Mouse (Mus musculus) forebrain, embryonic 15.5 days (tissue): ENCODE measurements around the gene Atp5g1. TPM values are rescaled to one million over a fixed set of nuclear protein-coding genes. Genes with fewer than 3 reads are reported as not detected.

Experiments
- ATAC-seq: fragments of 200-750 bp; cut with Nextera tagmentation; replicated peaks from 2 replicates; pipeline ENCODE4 v1.8.0; 2017; ENCODE audit warnings: mild to moderate bottlenecking, moderate TSS enrichment, moderate library complexity
- H3K27ac ChIP-seq: fragments of 300-500 bp; sonication (generic); replicated peaks from 2 replicates; pipeline ENCODE4 v1.5.1; 2015; ENCODE audit warnings: mild to moderate bottlenecking, inconsistent platforms
- H3K27me3 ChIP-seq: fragments of 300-500 bp; sonication (generic); 2 replicates; pipeline ENCODE4 v1.6.1; 2015; ENCODE audit warnings: inconsistent platforms
- H3K36me3 ChIP-seq: fragments of 300-500 bp; sonication (generic); 2 replicates; pipeline ENCODE4 v1.6.1; 2015; ENCODE audit warnings: mild to moderate bottlenecking, inconsistent platforms
- H3K4me1 ChIP-seq: fragments of 300-500 bp; sonication (generic); 2 replicates; pipeline ENCODE4 v1.6.1; 2015; ENCODE audit warnings: inconsistent platforms
- H3K4me2 ChIP-seq: fragments of 300-500 bp; sonication (generic); replicated peaks from 2 replicates; pipeline ENCODE4 v1.6.1; 2015; ENCODE audit warnings: mild to moderate bottlenecking, inconsistent platforms
- H3K4me3 ChIP-seq: fragments of 300-500 bp; sonication (generic); 2 replicates; pipeline ENCODE4 v1.5.1; 2015; ENCODE audit warnings: mild to moderate bottlenecking, inconsistent platforms
- H3K9ac ChIP-seq: fragments of 300-500 bp; sonication (generic); replicated peaks from 2 replicates; pipeline ENCODE4 v1.6.1; 2015; ENCODE audit warnings: mild to moderate bottlenecking, inconsistent platforms
- H3K9me3 ChIP-seq: fragments of 300-500 bp; sonication (generic); 2 replicates; pipeline ENCODE4 v1.6.1; 2016; ENCODE audit warnings: inconsistent platforms
- WGBS: fragments of 180-500 bp; shearing (Covaris S2); methylation state at CpG from one replicate; pipeline ENCODE4 v1.1.7; 2015; ENCODE audit warnings: mixed read lengths; 5-methylcytosine and 5-hydroxymethylcytosine counted together
- polyA plus RNA-seq: library from polyadenylated mRNA; unstranded; fragments of >200 nt; fragmentation: Nextera tagmentation; extraction: Ambion mirVana; gene quantifications from 2 replicates; pipeline ENCODE4 v1.2.1, GENCODE M21; 2015

Gene Atp5g1
- polyA plus RNA-seq, 1 experiment from 2014 or later: 409 TPM

- no peak for ATAC-seq
- Histone ChIP-seq H3K4me3 (no peak overlapping the region), H3K9me3 (no peaks in the 10 kb centered on the region), H3K9ac (no peak overlapping the region), H3K4me1 (no peaks in the 10 kb centered on the region), H3K36me3 (no peaks in the 10 kb centered on the region), H3K4me2 (no peak overlapping the region), H3K27me3 (0 out of 2 replicates have a peak, but pooled peaks cover 4% of the 10 kb centered on the region), H3K27ac (no peak overlapping the region)
- 43% methylated on average over 7 of the region's 7 CpGs for WGBS
These were observed 17.3 kb upstream of the Atp5g1 start for GRCm38 (mm10) chr11:96092674-96093291.

- Histone ChIP-seq H3K27ac (no peak overlapping the region), H3K4me1 (no peaks in the 10 kb centered on the region), H3K27me3 (0 out of 2 replicates have a peak, but pooled peaks cover 4% of the 10 kb centered on the region), H3K4me3 (no peak overlapping the region), H3K36me3 (no peaks in the 10 kb centered on the region), H3K9ac (no peak overlapping the region), H3K4me2 (no peak overlapping the region), H3K9me3 (no peaks in the 10 kb centered on the region)
- ATAC-seq: no peak
- WGBS: 70% methylated on average over 2 of the region's 2 CpGs
These were observed 15.6 kb upstream of the Atp5g1 start for GRCm38 (mm10) chr11:96091073-96091472.

GRCm38 (mm10) chr11:96087981-96088380 lies 12.5 kb upstream of the Atp5g1 start:
- WGBS: 90% methylated on average over 6 of the region's 6 CpGs
- Histone ChIP-seq H3K36me3 (no peaks in the 10 kb centered on the region), H3K9ac (no peak overlapping the region), H3K4me3 (no peak overlapping the region), H3K4me1 (no peaks in the 10 kb centered on the region), H3K4me2 (no peak overlapping the region), H3K9me3 (no peaks in the 10 kb centered on the region), H3K27ac (no peak overlapping the region), H3K27me3 (0 out of 2 replicates have a peak, but pooled peaks cover 3% of the 10 kb centered on the region)
- no peak for ATAC-seq

- WGBS: 75% methylated on average over 3 of the region's 3 CpGs
- Histone ChIP-seq H3K27me3 (no peaks in the 10 kb centered on the region), H3K36me3 (no peaks in the 10 kb centered on the region), H3K27ac (no peak overlapping the region), H3K4me2 (no peak overlapping the region), H3K4me1 (no peaks in the 10 kb centered on the region), H3K4me3 (no peak overlapping the region), H3K9ac (no peak overlapping the region), H3K9me3 (no peaks in the 10 kb centered on the region)
- ATAC-seq: no peak
These were observed 7.2 kb upstream of the Atp5g1 start for GRCm38 (mm10) chr11:96082682-96083081.

GRCm38 (mm10) chr11:96080736-96081135 lies 5.3 kb upstream of the Atp5g1 start:
- H3K4me1 ChIP-seq: peaks cover 4% of the 10 kb centered on the region; the same call in 1 of the 2 replicates
- no peak overlapping the region for H3K27ac ChIP-seq
- no peaks in the 10 kb centered on the region for H3K36me3 ChIP-seq
- 79% methylated on average over 5 of the region's 5 CpGs for WGBS
- H3K4me3 ChIP-seq: no peak overlapping the region
- no peaks in the 10 kb centered on the region for H3K9me3 ChIP-seq
- ATAC-seq: no peak
- H3K4me2 ChIP-seq: no peak overlapping the region
- no peaks in the 10 kb centered on the region for H3K27me3 ChIP-seq
- no peak overlapping the region for H3K9ac ChIP-seq

GRCm38 (mm10) chr11:96076221-96077105 lies 993 bp upstream of the Atp5g1 start:
- H3K27ac ChIP-seq: peak overlapping the region; percentile 87
- no peaks in the 10 kb centered on the region for H3K27me3 ChIP-seq
- H3K4me1 ChIP-seq: peaks cover 21% of the 10 kb centered on the region
- 68% methylated on average over 13 of the region's 13 CpGs for WGBS
- H3K9me3 ChIP-seq: no peaks in the 10 kb centered on the region
- H3K36me3 ChIP-seq: peaks cover 6% of the 10 kb centered on the region
- H3K4me3 ChIP-seq: peak overlapping the region; percentile 68
- no peak for ATAC-seq
- H3K4me2 ChIP-seq: peak overlapping the region; percentile 49
- H3K9ac ChIP-seq: peak overlapping the region; percentile 39

- Histone ChIP-seq H3K27ac (peak overlapping the region; percentile 67), H3K4me1 (peaks cover 21% of the 10 kb centered on the region), H3K36me3 (peaks cover 18% of the 10 kb centered on the region), H3K9ac (peak overlapping the region; percentile 68), H3K4me2 (peak overlapping the region; percentile 68), H3K9me3 (no peaks in the 10 kb centered on the region), H3K27me3 (no peaks in the 10 kb centered on the region), H3K4me3 (peak overlapping the region; percentile 68)
- ATAC-seq: no peak
- WGBS: 0% methylated on average over 15 of the region's 15 CpGs
These were observed 327 bp downstream of the Atp5g1 start for GRCm38 (mm10) chr11:96075177-96075508.

- Histone ChIP-seq H3K27ac (no peak overlapping the region), H3K9ac (peak overlapping the region; percentile 68), H3K27me3 (no peaks in the 10 kb centered on the region), H3K4me2 (peak overlapping the region; percentile 68), H3K36me3 (peaks cover 18% of the 10 kb centered on the region), H3K4me3 (peak overlapping the region; percentile 68), H3K4me1 (peaks cover 21% of the 10 kb centered on the region), H3K9me3 (no peaks in the 10 kb centered on the region)
- 26% methylated on average over 17 of the region's 17 CpGs for WGBS
- no peak for ATAC-seq
These were observed 906 bp downstream of the Atp5g1 start for GRCm38 (mm10) chr11:96074351-96075176.

GRCm38 (mm10) chr11:96073295-96073993 lies 2.0 kb downstream of the Atp5g1 start:
- H3K36me3 ChIP-seq: peaks cover 18% of the 10 kb centered on the region
- no peak for ATAC-seq
- H3K4me1 ChIP-seq: peaks cover 21% of the 10 kb centered on the region
- no peaks in the 10 kb centered on the region for H3K9me3 ChIP-seq
- H3K4me3 ChIP-seq: no peak overlapping the region
- 92% methylated on average over 9 of the region's 9 CpGs for WGBS
- no peak overlapping the region for H3K27ac ChIP-seq
- no peaks in the 10 kb centered on the region for H3K27me3 ChIP-seq
- 0 out of 2 replicates have a peak overlapping the region, but pooled peaks have one; percentile 68 for H3K9ac ChIP-seq
- H3K4me2 ChIP-seq: no peak overlapping the region

GRCm38 (mm10) chr11:96071013-96071412 lies 4.5 kb downstream of the Atp5g1 start:
- WGBS: 92% methylated on average over 1 of the region's 1 CpGs
- H3K27ac ChIP-seq: no peak overlapping the region
- H3K9me3 ChIP-seq: no peaks in the 10 kb centered on the region
- peaks cover 17% of the 10 kb centered on the region for H3K4me1 ChIP-seq
- peaks cover 18% of the 10 kb centered on the region for H3K36me3 ChIP-seq
- no peaks in the 10 kb centered on the region for H3K27me3 ChIP-seq
- H3K4me3 ChIP-seq: no peak overlapping the region
- ATAC-seq: no peak
- H3K4me2 ChIP-seq: no peak overlapping the region
- no peak overlapping the region for H3K9ac ChIP-seq

- Histone ChIP-seq H3K4me2 (no peak overlapping the region), H3K9me3 (no peaks in the 10 kb centered on the region), H3K4me1 (peaks cover 22% of the 10 kb centered on the region), H3K27me3 (no peaks in the 10 kb centered on the region), H3K36me3 (peaks cover 18% of the 10 kb centered on the region), H3K4me3 (no peak overlapping the region), H3K27ac (no peak overlapping the region), H3K9ac (no peak overlapping the region)
- WGBS: 96% methylated on average over 7 of the region's 7 CpGs
- ATAC-seq: no peak
These were observed 5.1 kb downstream of the Atp5g1 start for GRCm38 (mm10) chr11:96070353-96070752.
